Mouse (Mus musculus): ENCODE results near the gene Rasa3.

Gene Rasa3

DNA sequence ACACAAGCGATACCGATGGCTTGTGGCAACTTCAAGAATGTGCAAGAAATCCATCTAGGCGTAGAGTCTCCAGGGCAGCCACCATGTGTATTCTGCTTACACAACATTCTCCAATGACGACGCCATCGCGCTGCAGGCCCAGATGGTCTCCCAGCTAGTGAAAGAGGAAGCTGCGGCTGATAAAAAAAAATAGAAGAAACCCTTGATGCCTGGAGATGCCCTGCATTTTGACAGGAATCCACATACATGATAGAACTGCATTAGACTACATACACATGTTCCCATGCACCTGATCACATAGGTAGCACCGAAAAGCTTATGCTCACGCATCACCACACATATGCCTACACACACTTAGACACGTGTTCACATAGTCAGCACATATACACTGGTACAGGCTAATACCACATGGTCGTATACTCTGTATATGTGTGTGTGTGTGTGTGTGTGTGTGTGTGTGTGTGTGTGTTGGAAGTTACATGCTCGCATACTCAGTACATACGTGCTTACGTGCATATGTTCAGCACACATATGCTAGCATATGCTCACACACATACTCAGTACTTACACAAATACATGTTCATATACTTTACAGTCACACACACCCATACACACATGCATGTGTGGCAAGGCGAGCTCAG lies 8.4 kb upstream of the Rasa3 start:
- in situ Hi-C loops (cut with MseI, MboI) = no loop called here

GRCm38 (mm10) chr8:13684131-13684530 lies 6.7 kb upstream of the Rasa3 start:
- in situ Hi-C loops (cut with MseI, MboI) = no loop called here

- in situ Hi-C loops (cut with MseI, MboI) = no loop called here
These were observed 779 bp upstream of the Rasa3 start for GRCm38 (mm10) chr8:13678182-13678581.

DNA sequence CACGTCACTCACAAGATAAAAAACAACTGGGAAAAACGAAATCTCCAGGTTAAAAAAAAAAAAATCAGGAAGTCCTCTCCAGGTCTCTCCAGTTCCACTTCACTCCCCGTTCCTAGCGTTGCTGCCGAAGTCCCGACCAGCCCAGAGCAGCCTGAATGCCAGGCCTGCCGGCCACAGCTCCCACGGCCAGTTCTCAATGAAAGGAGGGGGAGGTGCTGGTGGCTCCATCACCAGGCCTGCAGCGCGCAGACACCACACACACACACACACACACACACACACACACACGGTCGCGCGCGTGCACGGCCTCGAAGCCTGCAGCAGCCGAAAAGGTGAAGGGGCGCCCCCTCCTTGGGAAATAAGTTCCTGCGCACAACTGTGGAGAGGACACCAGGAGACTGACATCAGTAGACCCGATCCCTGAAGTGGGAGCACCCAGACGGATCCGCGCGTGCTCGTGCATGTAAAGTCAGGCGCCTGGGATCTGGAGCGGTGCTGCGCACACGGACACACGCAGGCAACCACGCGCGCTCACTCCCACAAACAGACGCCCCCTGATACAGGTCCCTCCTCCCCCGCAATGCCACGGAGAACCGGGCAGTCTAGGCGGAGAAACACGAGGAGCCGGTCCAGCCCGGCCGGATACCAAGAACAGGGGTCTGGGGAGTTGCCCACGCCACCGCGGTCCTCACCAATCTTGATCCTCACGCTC lies 546 bp downstream of the Rasa3 start:
- in situ Hi-C loops (cut with MseI, MboI) = no loop called here

DNA sequence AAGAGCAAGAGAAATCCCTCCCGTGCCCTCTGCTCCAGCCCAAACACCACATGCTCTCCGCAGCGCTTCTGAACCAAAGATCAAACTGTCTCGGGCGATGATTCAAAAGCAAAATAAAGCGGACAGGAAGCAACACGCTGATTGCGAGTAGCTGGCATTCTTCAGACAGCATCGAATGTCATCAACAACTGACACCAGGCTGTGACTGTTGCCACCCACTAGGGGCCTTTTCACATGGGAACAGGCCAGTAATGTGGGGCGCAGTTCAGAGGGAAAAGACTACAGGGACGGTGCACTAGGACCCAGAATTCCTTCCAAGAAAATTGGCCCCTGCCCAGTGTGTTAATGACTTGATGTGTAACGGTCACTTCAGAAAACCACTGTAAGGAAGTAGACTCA lies 1.1 kb downstream of the Rasa3 start:
- in situ Hi-C loops (cut with MseI, MboI) = no loop called here

- in situ Hi-C loops (cut with MseI, MboI) = no loop called here
These were observed 1.9 kb downstream of the Rasa3 start for GRCm38 (mm10) chr8:13675524-13675923.

GRCm38 (mm10) chr8:13675121-13675520 lies 2.3 kb downstream of the Rasa3 start:
- in situ Hi-C loops (cut with MseI, MboI) = no loop called here

DNA sequence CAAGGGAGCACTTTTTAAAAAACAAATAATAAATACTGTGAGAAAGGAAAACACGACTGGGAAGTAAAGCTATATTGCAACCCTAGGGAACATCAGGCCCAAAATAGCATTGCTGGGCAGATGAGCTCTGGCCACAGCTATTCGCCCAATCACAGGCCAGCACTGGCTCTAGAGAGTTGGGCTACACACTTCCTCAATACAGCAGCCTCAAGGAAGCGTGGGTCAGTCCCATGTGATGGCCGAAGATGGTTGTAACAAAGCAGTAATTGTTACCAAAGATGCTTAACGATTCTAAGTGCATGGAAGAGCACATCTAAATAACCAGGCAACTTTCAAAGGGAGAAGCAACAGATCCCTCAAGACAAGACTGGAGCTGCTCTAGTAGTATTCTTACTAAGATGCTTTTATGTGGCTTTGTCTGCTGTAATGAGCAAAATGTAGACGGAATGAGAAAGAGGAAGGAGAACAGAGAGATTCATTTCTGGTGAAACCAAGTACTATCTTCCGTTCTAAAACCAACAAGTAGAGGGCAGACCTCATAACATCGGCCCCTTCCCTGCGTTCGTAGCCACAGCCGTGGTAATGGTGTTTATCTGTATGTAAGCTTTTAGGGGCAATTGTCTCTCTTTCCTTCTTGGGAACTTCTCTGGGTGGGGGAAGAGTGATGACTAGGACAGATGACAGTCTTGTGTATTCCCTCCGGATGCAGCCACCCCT lies 3.0 kb downstream of the Rasa3 start:
- in situ Hi-C loops (cut with MseI, MboI) = no loop called here

GRCm38 (mm10) chr8:13673215-13673614 lies 4.2 kb downstream of the Rasa3 start:
- in situ Hi-C loops (cut with MseI, MboI) = no loop called here

- in situ Hi-C loops (cut with MseI, MboI) = no loop called here
These were observed 6.0 kb downstream of the Rasa3 start for GRCm38 (mm10) chr8:13671246-13672003.

GRCm38 (mm10) chr8:13670011-13670471 lies 7.4 kb downstream of the Rasa3 start:
- in situ Hi-C loops (cut with MseI, MboI) = no loop called here

- in situ Hi-C loops (cut with MseI, MboI) = no loop called here
These were observed 9.0 kb downstream of the Rasa3 start for GRCm38 (mm10) chr8:13668367-13668766.

GRCm38 (mm10) chr8:13667917-13668316 lies 9.5 kb downstream of the Rasa3 start:
- in situ Hi-C loops (cut with MseI, MboI) = no loop called here

- in situ Hi-C loops (cut with MseI, MboI) = no loop called here
These were observed 11.5 kb downstream of the Rasa3 start for GRCm38 (mm10) chr8:13665944-13666343.

GRCm38 (mm10) chr8:13665538-13665937 lies 11.9 kb downstream of the Rasa3 start:
- in situ Hi-C loops (cut with MseI, MboI) = no loop called here

- in situ Hi-C loops (cut with MseI, MboI) = no loop called here
These were observed 12.6 kb downstream of the Rasa3 start for GRCm38 (mm10) chr8:13664711-13665210.

DNA sequence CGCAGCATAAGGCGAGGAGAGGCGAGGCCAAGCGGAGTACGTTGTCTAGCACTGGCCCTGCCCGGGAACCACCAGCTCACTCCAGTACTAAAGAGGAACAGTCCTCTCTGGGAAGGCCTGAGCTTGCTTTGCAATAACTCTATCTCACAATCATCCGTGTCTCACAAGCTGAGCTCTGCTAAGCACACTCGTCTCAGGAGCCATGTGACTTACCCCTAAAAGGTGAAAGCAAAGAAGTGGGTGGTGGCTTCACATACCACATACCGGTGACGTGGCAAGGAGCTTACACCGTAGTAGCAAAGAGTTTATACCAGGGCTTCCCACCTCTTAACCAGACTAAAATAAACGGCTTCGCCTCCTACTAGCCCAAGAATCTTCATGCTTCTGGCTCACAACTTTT lies 17.1 kb downstream of the Rasa3 start:
- in situ Hi-C loops (cut with MseI, MboI) = no loop called here

GRCm38 (mm10) chr8:13657479-13657878 lies 19.9 kb downstream of the Rasa3 start:
- in situ Hi-C loops (cut with MseI, MboI) = no loop called here

DNA sequence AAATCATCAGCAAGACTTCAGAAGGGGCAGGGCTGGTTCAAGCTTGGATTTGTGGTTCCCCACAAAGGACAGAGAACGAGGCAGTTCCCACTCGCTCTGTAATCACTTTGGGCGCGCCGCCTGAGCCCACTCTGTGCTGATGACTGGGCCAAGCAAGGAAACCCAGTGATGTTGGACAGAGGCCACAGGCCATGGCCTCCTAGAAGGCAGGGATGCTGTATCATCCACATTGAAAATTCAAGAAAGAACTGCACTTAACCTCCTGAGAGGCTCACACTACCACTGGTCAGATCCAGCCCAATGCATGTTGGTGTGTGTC lies 22.4 kb downstream of the Rasa3 start:
- in situ Hi-C loops (cut with MseI, MboI) = no loop called here

- in situ Hi-C loops (cut with MseI, MboI) = no loop called here
These were observed 22.9 kb downstream of the Rasa3 start for GRCm38 (mm10) chr8:13654350-13655032.

DNA sequence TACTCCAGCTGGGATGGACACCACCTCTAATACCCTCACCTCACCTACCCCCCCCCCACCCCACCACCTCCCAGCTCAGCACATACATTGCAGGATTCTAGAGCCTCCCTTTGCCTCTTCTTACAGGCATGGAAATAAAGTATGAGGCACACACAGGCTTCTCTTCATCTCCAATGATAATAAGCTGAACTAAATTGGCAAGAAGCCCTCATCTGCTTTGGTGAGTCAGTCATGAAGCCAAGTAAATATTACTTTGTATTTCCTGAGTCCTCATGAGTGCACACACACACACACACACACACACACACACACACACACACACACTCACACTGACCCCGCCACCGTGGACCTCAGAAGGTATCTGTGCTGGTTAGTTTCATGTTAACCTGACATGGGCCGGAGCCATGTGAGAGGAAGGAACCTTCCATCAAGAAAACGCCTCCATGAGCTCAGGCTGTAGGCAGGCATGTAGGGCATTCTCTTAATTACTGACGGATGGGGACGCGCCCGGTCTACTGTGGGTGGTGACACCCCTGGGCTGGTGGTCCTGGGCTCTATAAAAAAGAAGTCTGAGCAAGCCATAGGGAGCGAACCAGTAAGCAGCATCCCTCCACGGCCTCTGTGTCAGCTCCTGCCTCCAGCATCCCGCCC lies 26.7 kb downstream of the Rasa3 start:
- in situ Hi-C loops (cut with MseI, MboI) = no loop called here

All from mouse trophoblast stem cell (cell line).